Mouse (Mus musculus) gastrocnemius, adult 8-10 months (tissue): Measurements from ENCODE around the gene Hist1h2bg. TPM values are rescaled to one million over a fixed set of nuclear protein-coding genes. Genes with fewer than 3 reads are reported as not detected.
"Not testable (repeated sequence)": the region's sequence is repeated elsewhere in the genome, so short reads cannot be mapped to it uniquely, and the experiment has no call there.

Source experiments
- DNase-seq, 2 experiments: peaks; one replicate each; pipeline ENCODE4 v3.0.0; 2022; ENCODE audit warnings: low spot score in 2 of 2
- total RNA-seq, 4 experiments: library from RNA; stranded (reverse); gene quantifications; 2 replicates each; pipeline ENCODE4 v1.2.4; 2022

The Hist1h2bg gene
- total RNA-seq, 4 experiments from 2014 or later: 5.2 to 8.5 (median 7.2) TPM

- DNase-seq: no peak
Measured at GRCm38 (mm10) chr13:23538249-23538648, 32.9 kb upstream of the Hist1h2bg start.

DNA sequence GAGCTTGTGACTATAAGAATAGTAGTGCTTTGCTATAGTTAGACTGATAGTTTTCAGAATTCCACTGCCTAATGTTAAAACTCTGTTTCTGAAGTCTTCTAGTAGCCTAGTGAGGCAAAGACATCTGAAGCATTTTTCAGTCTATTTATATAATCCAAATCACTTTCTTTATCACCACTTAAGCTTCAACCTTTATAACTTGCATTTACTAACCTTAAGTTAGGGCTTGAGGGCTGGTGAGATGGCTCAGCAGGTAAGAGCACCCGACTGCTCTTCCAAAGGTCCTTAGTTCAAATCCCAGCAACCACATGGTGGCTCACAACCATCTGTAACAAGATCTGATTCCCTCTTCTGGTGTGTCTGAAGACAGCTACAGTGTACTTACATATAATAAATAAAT lies 31.4 kb upstream of the Hist1h2bg start:
- DNase-seq: not testable (repeated sequence)

- no peak for DNase-seq
Measured at GRCm38 (mm10) chr13:23541497-23541896, 29.7 kb upstream of the Hist1h2bg start.

DNA sequence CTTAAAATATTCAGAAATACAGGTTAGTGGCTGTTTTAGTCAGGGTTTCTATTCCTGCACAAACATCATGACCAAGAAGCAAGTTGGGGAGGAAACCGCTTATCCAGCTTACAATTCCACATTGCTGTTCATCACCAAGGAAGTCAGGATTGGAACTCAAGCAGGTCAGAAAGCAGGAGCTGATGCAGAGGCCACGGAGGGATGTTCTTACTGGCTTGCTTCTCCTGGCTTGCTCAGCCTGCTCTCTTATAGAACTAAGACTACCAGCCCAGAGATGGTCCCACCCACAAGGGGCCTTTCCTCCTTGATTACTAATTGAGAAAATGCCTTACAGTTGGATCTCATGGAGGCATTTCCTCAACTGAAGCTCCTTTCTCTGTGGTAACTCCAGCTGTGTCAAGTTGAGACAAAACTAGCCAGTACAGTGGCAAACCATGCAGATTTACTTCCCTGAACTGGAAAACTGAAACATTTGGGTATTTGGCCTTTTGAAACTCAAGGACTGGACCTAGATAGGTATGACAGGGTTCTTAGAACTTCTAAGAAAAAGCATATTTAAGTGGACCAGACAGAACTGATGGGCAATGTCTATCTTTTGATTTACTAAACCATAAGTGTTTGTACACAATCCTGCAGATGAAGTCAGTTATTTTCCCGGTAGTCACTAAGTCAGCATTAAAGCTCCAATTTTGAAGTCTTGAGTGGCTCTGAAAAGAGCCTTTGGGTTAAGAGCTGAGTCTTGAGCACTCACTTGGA lies 28.8 kb upstream of the Hist1h2bg start:
- DNase-seq: not testable (repeated sequence)

DNA sequence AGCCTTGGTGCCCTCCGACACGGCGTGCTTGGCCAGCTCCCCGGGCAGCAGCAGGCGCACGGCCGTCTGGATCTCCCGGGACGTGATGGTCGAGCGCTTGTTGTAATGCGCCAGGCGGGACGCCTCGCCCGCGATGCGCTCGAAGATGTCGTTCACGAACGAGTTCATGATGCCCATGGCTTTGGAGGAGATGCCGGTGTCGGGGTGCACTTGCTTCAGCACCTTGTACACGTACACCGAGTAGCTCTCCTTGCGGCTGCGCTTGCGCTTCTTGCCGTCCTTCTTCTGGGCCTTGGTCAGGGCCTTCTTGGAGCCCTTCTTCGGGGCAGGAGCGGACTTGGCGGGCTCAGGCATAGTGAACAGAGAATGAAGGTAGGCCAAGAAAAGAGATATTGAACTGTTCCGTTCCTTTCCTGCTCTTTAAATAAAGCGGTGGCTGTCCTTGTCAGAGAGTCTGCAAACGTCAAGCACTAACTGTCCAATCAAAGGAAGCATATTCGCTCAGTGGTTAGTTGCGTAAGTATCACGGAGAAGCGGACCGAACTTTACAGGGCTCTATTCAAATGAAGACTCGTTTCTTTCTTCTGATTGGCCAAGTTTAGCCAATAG lies 28.1 kb upstream of the Hist1h2bg start, which contains the start of gene Hist1h2bh:
TSS of gene Hist1h2bh (minus strand) at position 394 of the 609 bp plus-strand sequence.
- DNase-seq: peak in 1 of 2 experiments; percentile 37

DNA sequence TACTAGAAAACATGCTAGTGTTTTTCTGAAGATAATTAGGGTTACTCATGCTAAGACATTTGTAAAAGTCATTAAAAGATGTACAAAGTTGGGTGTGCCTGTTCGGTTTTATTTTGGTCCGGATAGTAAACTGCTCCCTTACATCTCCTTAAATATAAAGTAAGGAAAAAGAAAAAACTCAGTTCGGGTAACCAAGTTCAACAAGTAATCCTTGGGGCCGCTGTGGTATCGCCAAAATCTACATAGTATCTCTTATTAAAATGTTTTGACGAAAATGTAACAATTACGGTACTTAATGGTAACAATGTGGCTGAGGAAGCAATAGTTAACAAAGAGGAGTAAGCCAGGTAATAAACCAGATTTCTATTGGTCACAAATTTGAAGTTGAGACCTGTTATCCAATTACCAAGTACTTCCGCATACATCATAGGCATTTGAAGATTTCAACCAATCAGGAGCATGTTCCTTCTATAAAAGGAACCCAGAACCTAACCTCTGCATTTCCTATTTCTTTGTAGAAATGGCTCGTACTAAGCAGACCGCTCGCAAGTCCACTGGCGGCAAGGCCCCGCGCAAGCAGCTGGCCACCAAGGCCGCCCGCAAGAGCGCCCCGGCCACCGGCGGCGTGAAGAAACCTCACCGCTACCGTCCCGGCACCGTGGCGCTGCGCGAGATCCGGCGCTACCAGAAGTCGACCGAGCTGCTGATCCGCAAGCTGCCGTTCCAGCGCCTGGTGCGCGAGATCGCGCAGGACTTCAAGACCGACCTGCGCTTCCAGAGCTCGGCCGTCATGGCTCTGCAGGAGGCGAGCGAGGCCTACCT lies 27.0 kb upstream of the Hist1h2bg start, which contains the start of gene Hist1h3f:
TSS of gene Hist1h3f (plus strand) at position 88 of the 822 bp plus-strand sequence.
- DNase-seq: peak; percentile 26 to 44

GRCm38 (mm10) chr13:23544787-23545120 lies 26.4 kb upstream of the Hist1h2bg start:
- DNase-seq: not testable (repeated sequence)

- no peak for DNase-seq
Measured at GRCm38 (mm10) chr13:23546694-23547093, 24.5 kb upstream of the Hist1h2bg start.

DNA sequence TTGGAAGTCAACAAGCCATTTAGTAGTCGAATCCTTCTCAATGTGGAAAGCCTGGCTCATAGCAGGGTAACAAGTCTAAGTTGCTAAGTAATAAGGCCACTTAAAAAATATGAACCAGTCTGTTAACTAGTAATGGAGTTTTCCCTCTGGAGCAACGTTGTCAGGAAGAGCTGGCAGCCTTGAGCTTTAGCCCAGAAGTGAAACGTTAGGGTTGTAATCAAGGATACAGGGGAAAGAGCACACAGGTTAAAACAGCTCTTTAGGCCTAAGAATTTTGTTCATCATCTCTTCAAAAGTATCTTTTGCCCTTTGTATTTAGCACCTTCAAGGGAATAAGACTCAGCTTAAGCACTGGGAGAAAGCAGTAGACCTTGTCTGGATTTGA lies 20.4 kb upstream of the Hist1h2bg start:
- no peak for DNase-seq

- DNase-seq: peak in 1 of 2 experiments; percentile 52
Measured at GRCm38 (mm10) chr13:23551146-23551834, 19.9 kb upstream of the Hist1h2bg start, which contains the start of gene Hist1h4f. Hist1h4f (minus strand) TSS chr13:23551648.

DNA sequence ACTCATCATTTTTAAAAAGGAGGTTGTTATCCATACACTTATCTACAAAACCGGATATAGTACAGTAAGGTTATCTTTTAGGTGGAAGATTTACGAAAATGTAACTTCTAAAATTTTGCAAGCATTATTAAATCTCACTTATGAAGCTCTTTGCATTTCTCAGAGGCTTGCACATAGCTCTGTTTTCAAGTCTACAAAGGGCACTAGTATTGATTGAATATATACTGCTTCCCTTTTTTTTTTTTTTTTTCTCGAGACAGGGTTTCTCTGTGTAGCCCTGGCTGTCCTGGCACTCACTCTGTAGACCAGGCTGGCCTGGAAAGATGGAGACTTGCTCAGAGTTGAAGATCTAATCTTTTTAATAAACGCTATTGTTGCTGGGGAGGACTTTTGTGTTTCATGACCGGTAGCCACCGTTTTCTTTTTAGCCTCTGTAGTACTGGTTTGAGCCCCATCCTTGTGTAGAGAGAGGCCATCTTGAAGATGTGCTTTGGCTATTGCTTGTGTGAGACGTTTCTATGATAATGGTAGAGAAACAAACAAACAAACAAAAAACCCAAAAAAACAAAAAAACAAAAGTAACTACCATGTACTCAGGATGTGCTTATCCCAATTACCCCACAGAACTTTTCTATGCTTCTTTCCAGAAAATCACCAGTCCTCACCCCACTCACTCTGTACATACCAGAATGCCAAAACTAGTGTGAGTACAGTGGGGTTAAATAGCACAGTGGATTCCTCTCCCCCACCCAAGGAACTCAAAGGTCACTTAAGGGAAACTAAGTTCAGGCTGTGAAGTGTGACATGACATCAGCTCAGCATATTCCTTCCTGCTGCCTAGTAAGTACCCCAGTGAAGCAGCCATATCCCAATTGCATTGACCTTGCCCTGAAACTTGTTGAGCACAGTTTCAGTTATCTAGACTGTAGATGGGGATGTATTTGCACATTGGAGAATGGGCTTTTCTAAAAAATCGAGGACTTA lies 19.0 kb upstream of the Hist1h2bg start:
- DNase-seq: no peak

DNA sequence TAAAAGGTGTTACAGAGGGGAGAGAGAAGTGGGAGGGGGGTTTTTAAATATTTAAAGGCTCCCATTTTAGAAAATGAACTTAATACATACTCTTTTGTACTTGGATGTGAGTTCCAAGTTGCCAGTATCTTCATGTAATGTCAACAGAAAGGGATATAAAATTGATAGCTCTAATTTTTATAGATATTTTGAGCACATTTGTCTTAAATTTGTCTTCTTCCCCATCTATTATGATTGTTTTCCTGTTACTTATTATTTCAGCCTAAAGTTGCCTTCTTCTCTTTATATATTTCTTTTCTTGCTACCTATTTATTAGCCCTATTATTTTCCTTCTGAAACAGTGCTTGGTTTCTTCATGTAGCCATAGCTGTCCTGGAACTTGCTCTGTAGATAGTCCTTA lies 18.2 kb upstream of the Hist1h2bg start, which contains the start of gene Hist1h1d:
TSS of gene Hist1h1d (plus strand) at position 301 of the 400 bp plus-strand sequence.
- no peak for DNase-seq

- DNase-seq: no peak
Measured at GRCm38 (mm10) chr13:23554393-23554792, 16.8 kb upstream of the Hist1h2bg start.

GRCm38 (mm10) chr13:23554925-23555838 lies 16.0 kb upstream of the Hist1h2bg start:
- DNase-seq: peak in 1 of 2 experiments; percentile 43

DNA sequence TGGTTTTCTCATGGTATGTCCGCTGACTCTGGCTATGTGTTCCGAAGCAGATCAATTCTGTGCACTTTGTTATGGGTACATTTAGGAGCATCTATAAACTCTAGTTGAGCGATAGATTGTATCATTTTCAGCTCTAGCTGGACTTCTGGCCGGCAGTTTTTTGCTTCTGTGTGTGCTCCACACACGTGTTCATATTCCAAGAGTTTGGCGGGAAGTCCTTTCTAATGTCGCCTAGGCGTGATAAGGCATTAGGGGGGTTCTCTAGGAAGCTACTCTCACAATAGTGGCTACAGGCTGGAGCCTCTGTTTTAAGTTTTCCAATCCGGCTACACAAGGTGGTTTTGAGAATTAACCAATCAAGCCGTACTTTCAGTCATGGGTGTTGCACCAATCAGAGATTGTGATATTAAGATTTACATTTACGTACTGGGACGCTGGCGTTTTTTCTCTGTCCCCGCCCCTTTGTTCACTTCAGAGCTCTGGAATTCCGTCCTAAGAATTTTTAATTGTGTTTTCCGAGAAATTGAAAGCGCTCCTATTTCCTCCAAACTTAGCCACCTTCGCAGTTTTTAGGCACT lies 15.3 kb upstream of the Hist1h2bg start:
- DNase-seq: no peak

- no peak for DNase-seq
Measured at GRCm38 (mm10) chr13:23556906-23557305, 14.3 kb upstream of the Hist1h2bg start.

DNA sequence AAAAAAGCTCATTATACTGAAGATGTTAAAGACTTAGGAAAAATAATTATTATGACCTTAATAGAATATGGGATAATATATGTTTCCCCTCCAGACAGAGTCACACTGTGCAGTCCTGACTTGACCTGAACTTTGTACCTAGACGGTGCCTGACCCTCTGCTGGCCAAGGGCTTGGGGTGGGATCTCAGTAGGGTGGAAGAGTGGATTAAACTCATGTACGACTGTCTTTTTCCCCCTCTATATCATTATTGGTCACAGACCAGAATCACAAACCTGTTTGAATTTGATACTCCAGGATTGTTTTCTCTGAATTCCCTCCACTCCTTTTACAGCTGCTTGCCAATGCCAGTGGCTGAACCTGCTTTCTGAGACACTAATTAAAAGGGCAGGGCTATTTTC lies 10.5 kb upstream of the Hist1h2bg start:
- not testable (repeated sequence) for DNase-seq

- DNase-seq: not testable (repeated sequence)
Measured at GRCm38 (mm10) chr13:23561531-23561882, 9.7 kb upstream of the Hist1h2bg start.
